Mouse (Mus musculus): ENCODE data around the gene Arrdc2. TPM values are rescaled to one million over a fixed set of nuclear protein-coding genes. Genes with fewer than 3 reads are reported as not detected.

Arrdc2 gene
- total RNA-seq, 1 experiment from 2014 or later: 24.6 TPM

GRCm38 (mm10) chr8:70866001-70866520 lies 26.5 kb upstream of the Arrdc2 start:
- ATAC-seq (replicated peaks; ENCODE audit: insufficient number of reproducible peaks, low FRiP score, low TSS enrichment, poor library complexity, severe bottlenecking): no peak

GRCm38 (mm10) chr8:70865350-70866000 lies 26.0 kb upstream of the Arrdc2 start:
- peak; percentile 78 for ATAC-seq (replicated peaks; ENCODE audit: insufficient number of reproducible peaks, low FRiP score, low TSS enrichment, poor library complexity, severe bottlenecking)

GRCm38 (mm10) chr8:70864712-70865221 lies 25.2 kb upstream of the Arrdc2 start:
- ATAC-seq (replicated peaks; ENCODE audit: insufficient number of reproducible peaks, low FRiP score, low TSS enrichment, poor library complexity, severe bottlenecking): no peak

- no peak for ATAC-seq (replicated peaks; ENCODE audit: insufficient number of reproducible peaks, low FRiP score, low TSS enrichment, poor library complexity, severe bottlenecking)
Observed at GRCm38 (mm10) chr8:70863956-70864711, 24.6 kb upstream of the Arrdc2 start.

- ATAC-seq (replicated peaks; ENCODE audit: insufficient number of reproducible peaks, low FRiP score, low TSS enrichment, poor library complexity, severe bottlenecking): no peak
Observed at GRCm38 (mm10) chr8:70862824-70863641, 23.5 kb upstream of the Arrdc2 start, which contains the start of gene Kcnn1. Gene Kcnn1 (minus strand): TSS chr8:70863258.

- ATAC-seq (replicated peaks; ENCODE audit: insufficient number of reproducible peaks, low FRiP score, low TSS enrichment, poor library complexity, severe bottlenecking): no peak
Observed at GRCm38 (mm10) chr8:70857516-70857915, 18.0 kb upstream of the Arrdc2 start.

GRCm38 (mm10) chr8:70856541-70857197 lies 17.1 kb upstream of the Arrdc2 start:
- no peak for ATAC-seq (replicated peaks; ENCODE audit: insufficient number of reproducible peaks, low FRiP score, low TSS enrichment, poor library complexity, severe bottlenecking)

GRCm38 (mm10) chr8:70856028-70856427 lies 16.5 kb upstream of the Arrdc2 start:
- ATAC-seq (replicated peaks; ENCODE audit: insufficient number of reproducible peaks, low FRiP score, low TSS enrichment, poor library complexity, severe bottlenecking): no peak

- ATAC-seq (replicated peaks; ENCODE audit: insufficient number of reproducible peaks, low FRiP score, low TSS enrichment, poor library complexity, severe bottlenecking): peak; percentile 84
Observed at GRCm38 (mm10) chr8:70853863-70854262, 14.3 kb upstream of the Arrdc2 start.

- ATAC-seq (replicated peaks; ENCODE audit: insufficient number of reproducible peaks, low FRiP score, low TSS enrichment, poor library complexity, severe bottlenecking): no peak
Observed at GRCm38 (mm10) chr8:70852595-70853231, 13.2 kb upstream of the Arrdc2 start.

GRCm38 (mm10) chr8:70851837-70852236 lies 12.3 kb upstream of the Arrdc2 start:
- no peak for ATAC-seq (replicated peaks; ENCODE audit: insufficient number of reproducible peaks, low FRiP score, low TSS enrichment, poor library complexity, severe bottlenecking)

GRCm38 (mm10) chr8:70850947-70851346 lies 11.4 kb upstream of the Arrdc2 start:
- no peak for ATAC-seq (replicated peaks; ENCODE audit: insufficient number of reproducible peaks, low FRiP score, low TSS enrichment, poor library complexity, severe bottlenecking)

GRCm38 (mm10) chr8:70850132-70850845 lies 10.8 kb upstream of the Arrdc2 start:
- no peak for ATAC-seq (replicated peaks; ENCODE audit: insufficient number of reproducible peaks, low FRiP score, low TSS enrichment, poor library complexity, severe bottlenecking)

GRCm38 (mm10) chr8:70849333-70849990 lies 9.9 kb upstream of the Arrdc2 start:
- ATAC-seq (replicated peaks; ENCODE audit: insufficient number of reproducible peaks, low FRiP score, low TSS enrichment, poor library complexity, severe bottlenecking): no peak

GRCm38 (mm10) chr8:70846371-70847154 lies 7.0 kb upstream of the Arrdc2 start:
- ATAC-seq (replicated peaks; ENCODE audit: insufficient number of reproducible peaks, low FRiP score, low TSS enrichment, poor library complexity, severe bottlenecking): no peak

GRCm38 (mm10) chr8:70845108-70845507 lies 5.6 kb upstream of the Arrdc2 start:
- ATAC-seq (replicated peaks; ENCODE audit: insufficient number of reproducible peaks, low FRiP score, low TSS enrichment, poor library complexity, severe bottlenecking): no peak

All from monocyte, adult 5-6 weeks (primary cell).